Mouse (Mus musculus) midbrain, embryonic 14.5 days (tissue): ENCODE measurements around the gene Tcf7l2. TPM values are rescaled to one million over a fixed set of nuclear protein-coding genes. Genes with fewer than 3 reads are reported as not detected.

ENCODE experiments used
- ATAC-seq: fragments of 200-750 bp; cut with Nextera tagmentation; 2 replicates; pipeline ENCODE4 v1.8.0; 2017; ENCODE audit warnings: moderate number of reproducible peaks, moderate library complexity; ENCODE audit not compliant: low FRiP score, low TSS enrichment
- DNase-seq: peaks from one replicate; pipeline ENCODE4 v3.0.0-alpha.2; 2015
- H3K27ac ChIP-seq: fragments of 300-500 bp; sonication (generic); replicated peaks from 2 replicates; pipeline ENCODE4 v1.5.1; 2014; ENCODE audit warnings: mild to moderate bottlenecking, low read depth, low read length, moderate library complexity
- H3K27me3 ChIP-seq: fragments of 300-500 bp; sonication (generic); 2 replicates; pipeline ENCODE4 v1.6.1; 2014; ENCODE audit warnings: low read length, control low read depth, mixed read lengths; ENCODE audit not compliant: control insufficient read depth, insufficient read depth
- H3K36me3 ChIP-seq: fragments of 300-500 bp; sonication (generic); 2 replicates; pipeline ENCODE4 v1.6.1; 2014; ENCODE audit warnings: low read length, control low read depth; ENCODE audit not compliant: control insufficient read depth, insufficient read depth
- H3K4me1 ChIP-seq: fragments of 300-500 bp; sonication (generic); 2 replicates; pipeline ENCODE4 v1.6.1; 2014; ENCODE audit warnings: mild to moderate bottlenecking, antibody characterized with exemption, low read length, control low read depth; ENCODE audit not compliant: control insufficient read depth, insufficient read depth
- H3K4me2 ChIP-seq: fragments of 300-500 bp; sonication (generic); 2 replicates; pipeline ENCODE4 v1.6.1; 2014; ENCODE audit warnings: mild to moderate bottlenecking, low read length, moderate library complexity
- H3K4me3 ChIP-seq: fragments of 300-500 bp; sonication (generic); replicated peaks from 2 replicates; pipeline ENCODE4 v1.5.1; 2014; ENCODE audit warnings: low read depth, low read length
- H3K9ac ChIP-seq: fragments of 300-500 bp; sonication (generic); replicated peaks from 2 replicates; pipeline ENCODE4 v1.6.1; 2014; ENCODE audit warnings: mild to moderate bottlenecking, low read length, moderate library complexity
- H3K9me3 ChIP-seq: fragments of 300-500 bp; sonication (generic); 2 replicates; pipeline ENCODE4 v1.6.1; 2016; ENCODE audit warnings: low read length, control low read depth, mixed read lengths; ENCODE audit not compliant: control insufficient read depth
- WGBS: fragments of 180-500 bp; shearing (Covaris S2); extraction: QIAGEN DNeasy Blood & Tissue Kit; methylation state at CpG from one replicate; pipeline ENCODE4 v1.1.7; 2014; 5-methylcytosine and 5-hydroxymethylcytosine counted together
- polyA plus RNA-seq: library from polyadenylated mRNA; unstranded; fragments of >200 nt; fragmentation: Nextera tagmentation; extraction: Ambion mirVana; gene quantifications from 2 replicates; pipeline ENCODE4 v1.2.1, GENCODE M21; 2014

Gene Tcf7l2
- polyA plus RNA-seq, 1 experiment from 2014 or later: 768 TPM

DNA sequence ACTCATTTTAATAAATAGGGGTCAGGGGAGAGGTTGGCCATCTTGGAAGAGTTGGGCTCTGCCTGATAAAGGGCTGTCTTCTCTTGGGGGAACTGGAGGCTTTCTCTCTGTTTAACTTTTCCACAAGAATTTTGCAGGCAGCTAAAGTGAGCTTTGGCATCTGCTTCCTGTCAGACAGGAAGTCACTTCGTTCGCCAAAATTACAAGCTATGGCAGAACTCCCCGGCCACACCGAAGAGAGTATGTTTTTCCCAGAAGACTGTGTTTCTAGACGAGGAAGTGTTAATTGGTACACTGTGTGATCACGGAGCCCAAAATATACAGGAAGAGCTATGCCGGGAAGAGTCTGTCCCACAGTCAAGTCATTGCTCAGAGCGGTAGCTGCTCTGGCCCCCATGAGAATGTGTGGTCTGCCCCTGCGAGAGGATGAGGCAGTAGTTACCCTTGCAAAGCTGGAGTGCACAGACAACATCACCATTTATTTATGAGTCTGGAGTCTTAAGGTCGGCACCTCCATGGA lies 97.5 kb downstream of the Tcf7l2 start:
- no peaks in the 10 kb centered on the region for H3K36me3 ChIP-seq
- H3K27ac ChIP-seq: peak overlapping the region; percentile 55; the same call in 1 of the 2 replicates
- DNase-seq (no peak), ATAC-seq (no peak)
- no peaks in the 10 kb centered on the region for H3K9me3 ChIP-seq
- H3K4me2 ChIP-seq: no peak overlapping the region
- 77% methylated on average over 10 of the region's 10 CpGs for WGBS
- H3K9ac ChIP-seq: no peak overlapping the region
- H3K27me3 ChIP-seq: no peaks in the 10 kb centered on the region
- H3K4me1 ChIP-seq: peaks cover 37% of the 10 kb centered on the region
- no peak overlapping the region for H3K4me3 ChIP-seq

DNA sequence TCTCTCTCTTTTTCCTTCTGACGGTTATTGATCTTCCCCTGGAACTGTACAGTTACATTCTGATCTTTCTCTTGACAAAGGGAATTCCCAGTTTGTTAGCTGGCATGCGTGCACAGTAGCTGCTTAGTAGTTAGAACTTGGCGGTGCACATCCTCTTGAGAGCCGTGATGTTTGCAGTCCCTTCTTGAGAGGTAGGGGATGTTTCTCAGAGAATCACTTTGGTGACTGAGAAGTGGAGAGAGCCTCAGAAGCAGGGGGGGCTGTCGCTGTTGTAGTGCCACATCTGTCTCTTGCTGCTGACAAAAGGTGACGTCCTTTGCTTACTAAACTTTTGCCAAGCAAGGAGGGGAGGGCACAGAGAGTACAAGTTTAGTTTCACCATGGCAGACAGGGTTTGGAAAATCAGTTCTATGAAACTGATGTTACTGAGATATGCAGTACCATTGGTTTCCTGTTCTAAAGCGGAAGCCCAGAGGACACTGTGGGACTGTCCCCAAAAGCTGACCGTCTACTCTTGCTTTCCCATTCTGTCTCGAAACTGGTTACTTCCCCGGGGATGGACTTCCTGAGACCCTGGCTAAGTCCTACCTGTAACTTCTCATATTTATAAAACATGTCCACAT lies 99.0 kb downstream of the Tcf7l2 start:
- no peak overlapping the region for H3K27ac ChIP-seq
- no peak overlapping the region for H3K9ac ChIP-seq
- WGBS: 68% methylated on average over 10 of the region's 10 CpGs
- H3K4me1 ChIP-seq: peaks cover 37% of the 10 kb centered on the region
- ATAC-seq (no peak), DNase-seq (no peak)
- no peak overlapping the region for H3K4me2 ChIP-seq
- H3K4me3 ChIP-seq: no peak overlapping the region
- no peaks in the 10 kb centered on the region for H3K9me3 ChIP-seq
- no peaks in the 10 kb centered on the region for H3K36me3 ChIP-seq
- H3K27me3 ChIP-seq: no peaks in the 10 kb centered on the region

DNA sequence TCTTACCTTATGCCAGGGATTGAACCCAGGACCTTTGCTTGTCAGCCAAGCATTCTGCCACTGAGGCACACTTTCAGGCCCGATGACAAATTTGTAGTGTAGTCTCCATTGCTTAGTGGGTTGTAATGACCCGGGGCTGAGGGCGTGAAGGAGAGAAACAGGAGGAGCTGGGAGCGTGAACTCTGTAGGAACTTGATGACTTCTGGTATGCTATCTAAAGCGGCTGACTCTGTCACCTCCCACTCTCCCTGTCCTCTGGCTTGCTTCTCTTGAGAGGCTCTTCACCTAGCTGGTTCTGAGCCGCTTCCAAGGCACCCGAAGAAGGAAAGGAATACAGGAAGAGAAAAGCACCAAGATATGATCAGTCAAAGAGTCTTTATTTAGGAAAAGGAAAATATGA lies 100.4 kb downstream of the Tcf7l2 start:
- peaks cover 35% of the 10 kb centered on the region for H3K4me1 ChIP-seq
- 84% methylated on average over 7 of the region's 7 CpGs for WGBS

DNA sequence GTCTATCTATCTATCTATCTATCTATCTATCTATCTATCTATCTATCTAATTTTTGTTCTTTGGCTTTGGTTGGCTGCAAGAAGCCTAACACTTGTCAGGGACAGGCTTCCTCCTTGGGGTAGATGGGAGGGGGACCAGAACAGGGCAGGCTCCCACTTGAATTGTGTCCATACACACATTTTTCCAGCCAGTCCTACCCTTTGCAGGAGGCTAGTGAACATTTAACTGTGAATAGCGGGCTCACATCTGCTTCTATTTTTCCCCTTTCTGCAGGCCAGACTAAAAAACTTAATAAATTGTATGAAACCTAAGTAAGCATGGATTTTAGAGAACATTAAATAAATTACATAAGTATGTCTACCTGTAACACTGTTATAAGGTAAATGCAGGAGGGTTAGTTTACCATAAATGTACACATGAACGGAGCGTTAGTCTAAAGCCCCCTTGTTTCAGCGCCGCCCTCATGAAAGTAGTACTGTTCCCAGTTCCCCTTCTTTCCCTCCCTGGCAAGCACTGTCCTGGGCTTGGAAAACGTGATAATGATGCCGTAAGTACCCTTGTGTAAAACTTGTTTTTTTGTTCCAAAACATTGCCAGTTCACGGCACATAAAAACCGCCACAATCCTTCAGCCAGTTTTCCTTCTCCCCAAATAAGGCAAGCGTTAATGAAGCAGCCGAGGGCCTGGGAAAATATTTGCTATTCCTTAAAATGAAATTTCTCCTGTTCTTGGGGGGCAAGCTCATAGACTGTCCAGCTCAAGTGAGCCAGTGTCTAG lies 101.7 kb downstream of the Tcf7l2 start:
- Histone ChIP-seq H3K4me1 (peaks cover 23% of the 10 kb centered on the region), H3K4me2 (no peak overlapping the region), H3K9ac (no peak overlapping the region), H3K36me3 (no peaks in the 10 kb centered on the region), H3K27ac (no peak overlapping the region), H3K9me3 (no peaks in the 10 kb centered on the region), H3K4me3 (no peak overlapping the region), H3K27me3 (no peaks in the 10 kb centered on the region)
- ATAC-seq (no peak), DNase-seq (no peak)
- 86% methylated on average over 11 of the region's 11 CpGs for WGBS

More for the DNA sequence above, 100.4 kb downstream of the Tcf7l2 start:
- no peak overlapping the region for H3K9ac ChIP-seq
- no peaks in the 10 kb centered on the region for H3K36me3 ChIP-seq
- H3K27me3 ChIP-seq: no peaks in the 10 kb centered on the region
- DNase-seq: no peak
- no peak overlapping the region for H3K4me3 ChIP-seq
- ATAC-seq: no peak
- no peaks in the 10 kb centered on the region for H3K9me3 ChIP-seq
- no peak overlapping the region for H3K4me2 ChIP-seq
- no peak overlapping the region for H3K27ac ChIP-seq

DNA sequence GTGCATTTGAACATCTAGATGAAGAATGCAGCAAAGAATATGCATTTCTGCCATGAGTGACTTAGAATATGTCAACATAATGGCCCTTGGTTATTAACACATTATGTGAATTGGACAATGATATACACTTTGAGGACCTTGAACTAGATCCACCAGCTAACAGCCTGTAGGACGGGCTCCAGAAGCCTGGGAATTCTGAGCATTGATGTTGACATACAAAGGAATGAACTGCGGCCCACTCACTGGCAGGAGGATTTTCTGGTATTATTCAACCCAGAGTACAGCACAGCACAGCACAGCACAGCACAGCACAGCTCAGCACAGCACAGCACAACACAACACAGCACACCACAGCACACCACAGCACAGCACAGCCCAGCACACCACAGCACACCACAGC lies 104.1 kb downstream of the Tcf7l2 start:
- H3K4me1 ChIP-seq: peaks cover 10% of the 10 kb centered on the region
- no peaks in the 10 kb centered on the region for H3K27me3 ChIP-seq
- no peaks in the 10 kb centered on the region for H3K9me3 ChIP-seq
- no peaks in the 10 kb centered on the region for H3K36me3 ChIP-seq
- no peak for DNase-seq
- H3K4me3 ChIP-seq: no peak overlapping the region
- no peak for ATAC-seq
- no peak overlapping the region for H3K27ac ChIP-seq
- 40% methylated on average over 2 of the region's 2 CpGs for WGBS
- no peak overlapping the region for H3K4me2 ChIP-seq
- H3K9ac ChIP-seq: no peak overlapping the region

DNA sequence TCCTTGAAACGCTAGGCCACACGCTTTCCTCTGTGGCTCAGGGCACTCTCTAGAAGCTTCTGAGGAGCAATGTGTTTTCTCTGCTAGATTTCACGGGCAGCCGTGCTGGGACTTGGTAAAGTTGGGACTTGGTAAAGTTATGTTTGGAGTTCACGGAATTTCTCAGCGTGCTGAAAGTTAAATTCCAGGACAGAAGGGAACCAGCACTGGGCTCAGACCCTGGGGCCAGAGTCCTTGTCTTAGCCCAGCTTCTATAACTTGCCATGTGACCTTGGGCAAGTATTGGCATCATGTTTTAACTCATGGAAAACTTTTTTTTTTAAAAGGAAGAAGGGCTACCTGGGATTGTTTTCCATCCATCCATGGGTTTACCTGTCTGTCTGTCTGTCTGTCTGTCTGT lies 104.6 kb downstream of the Tcf7l2 start:
- no peak overlapping the region for H3K4me3 ChIP-seq
- ATAC-seq: no peak
- H3K36me3 ChIP-seq: no peaks in the 10 kb centered on the region
- peaks cover 11% of the 10 kb centered on the region for H3K4me1 ChIP-seq
- DNase-seq: no peak
- no peak overlapping the region for H3K27ac ChIP-seq
- 90% methylated on average over 6 of the region's 6 CpGs for WGBS
- no peaks in the 10 kb centered on the region for H3K9me3 ChIP-seq
- H3K4me2 ChIP-seq: no peak overlapping the region
- H3K27me3 ChIP-seq: no peaks in the 10 kb centered on the region
- no peak overlapping the region for H3K9ac ChIP-seq

DNA sequence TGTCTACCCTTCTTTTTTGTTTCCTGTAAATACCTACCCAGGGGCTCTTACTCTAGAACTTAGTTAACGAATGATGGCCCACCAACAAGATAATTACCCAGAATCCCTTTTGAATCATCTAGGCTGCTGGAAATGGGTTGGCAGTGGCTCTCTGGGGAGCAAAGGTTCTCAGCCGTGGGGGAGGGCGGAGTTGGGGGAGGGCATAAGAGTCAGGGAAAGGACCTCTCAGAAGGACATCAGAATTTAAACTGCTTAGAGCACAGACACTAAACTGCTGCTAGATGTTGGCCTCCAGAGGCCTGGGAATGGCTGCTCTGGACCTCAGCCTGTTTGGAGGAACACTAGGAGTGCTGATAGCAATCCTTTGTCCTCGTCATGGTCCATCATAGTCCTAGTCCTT lies 105.4 kb downstream of the Tcf7l2 start:
- 72% methylated on average over 4 of the region's 4 CpGs for WGBS

DNA sequence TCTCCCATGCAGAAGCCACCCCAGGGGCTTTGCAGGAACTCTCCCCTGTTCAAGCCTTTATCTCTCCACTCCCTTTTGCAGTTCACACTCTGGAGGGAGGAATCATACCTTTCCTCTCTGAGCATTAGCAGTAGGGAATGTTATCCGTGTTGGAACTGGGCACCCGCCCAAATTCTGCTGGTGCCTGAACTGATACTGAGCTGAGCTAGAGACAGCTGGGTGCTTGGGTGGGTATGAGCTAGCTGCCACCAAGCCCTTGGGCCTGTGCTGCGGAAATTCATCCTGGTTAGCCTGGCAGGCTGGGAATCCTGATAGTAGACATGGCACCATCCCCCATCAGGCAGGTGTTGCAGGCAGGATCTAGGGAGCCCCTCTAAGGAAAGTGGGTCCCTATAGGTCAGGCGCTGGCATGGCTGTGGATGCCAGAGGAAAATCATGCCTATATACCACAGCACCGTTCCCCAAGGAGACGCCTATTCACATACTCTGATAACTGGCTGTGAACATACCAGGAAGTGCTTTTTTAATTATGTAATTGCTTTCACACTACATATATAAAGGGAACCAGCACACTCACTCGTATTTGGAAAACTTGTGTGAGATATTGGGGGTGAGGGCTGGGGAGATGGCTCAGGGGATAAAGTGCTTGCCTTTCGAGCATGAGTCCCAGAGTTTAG lies 108.9 kb downstream of the Tcf7l2 start:
- DNase-seq: no peak
- Histone ChIP-seq H3K4me2 (no peak overlapping the region), H3K4me3 (no peak overlapping the region), H3K9me3 (no peaks in the 10 kb centered on the region), H3K9ac (no peak overlapping the region), H3K27me3 (no peaks in the 10 kb centered on the region), H3K27ac (no peak overlapping the region), H3K4me1 (peaks cover 19% of the 10 kb centered on the region), H3K36me3 (no peaks in the 10 kb centered on the region)
- 89% methylated on average over 8 of the region's 8 CpGs for WGBS
- no peak for ATAC-seq

More for the DNA sequence above, 105.4 kb downstream of the Tcf7l2 start:
- Histone ChIP-seq H3K4me3 (no peak overlapping the region), H3K27me3 (no peaks in the 10 kb centered on the region), H3K9ac (no peak overlapping the region), H3K27ac (no peak overlapping the region), H3K9me3 (no peaks in the 10 kb centered on the region), H3K4me1 (peaks cover 18% of the 10 kb centered on the region), H3K36me3 (no peaks in the 10 kb centered on the region), H3K4me2 (no peak overlapping the region)
- no peak for ATAC-seq
- no peak for DNase-seq
